Mouse (Mus musculus): ENCODE results near the gene Aptx.

Aptx gene

DNA sequence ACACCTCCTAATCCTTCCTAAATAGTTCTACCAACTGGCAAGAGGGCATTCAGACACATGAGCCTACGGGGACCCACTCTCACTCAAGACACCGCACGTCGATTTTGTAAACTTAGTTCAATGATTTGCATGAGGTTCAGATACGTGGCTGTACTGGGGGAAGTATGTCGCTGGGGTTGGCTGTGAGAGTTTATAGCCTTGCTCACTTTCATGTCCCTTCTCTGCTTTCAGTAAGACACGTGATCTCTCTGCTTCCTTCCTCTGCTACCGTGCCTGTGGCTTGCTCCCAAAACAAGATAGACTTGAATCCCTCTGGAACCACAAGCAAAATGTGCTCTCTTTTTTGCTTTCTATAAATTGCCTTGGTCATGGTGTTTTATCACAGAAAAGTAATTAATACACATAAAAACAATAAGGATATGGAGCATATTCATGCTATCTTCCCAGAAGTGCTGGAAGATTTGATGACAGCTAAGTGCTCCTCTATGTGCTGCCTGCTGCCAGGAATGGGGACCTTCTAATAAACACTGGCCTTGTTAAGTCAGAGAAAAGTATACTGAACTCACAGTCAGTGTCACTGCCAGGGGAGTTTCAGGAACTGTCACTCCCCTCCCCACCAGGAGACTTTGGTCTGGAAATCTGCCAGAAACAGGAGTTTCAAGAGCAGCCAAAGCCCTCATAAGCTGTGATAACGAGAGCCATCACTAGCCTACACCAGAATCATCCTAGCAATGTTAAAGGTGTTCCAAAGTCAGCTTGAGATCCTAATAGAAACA, 36.6 kb downstream of the Aptx start:
- DNase-seq (ENCODE audit: low read depth, low spot score), result no peak

DNA sequence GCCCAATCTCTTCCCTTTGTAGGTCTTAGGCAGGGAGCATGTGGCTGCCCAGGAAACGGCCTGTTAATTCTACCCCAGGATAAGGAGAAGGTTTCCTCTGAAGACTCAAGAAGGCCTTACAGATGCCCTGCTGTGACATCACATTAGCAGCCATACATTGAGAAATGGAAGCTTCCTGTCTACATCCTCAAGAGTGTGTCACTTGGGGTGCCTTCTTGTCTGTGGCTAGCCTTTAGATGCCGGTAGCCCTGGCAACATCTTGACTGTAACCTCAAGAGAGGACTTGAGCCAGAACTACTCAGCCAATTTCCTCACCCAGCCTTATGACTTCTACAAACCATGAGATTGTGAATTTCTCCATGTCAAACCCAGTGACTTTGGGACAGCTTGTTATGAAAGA, 51.9 kb downstream of the Aptx start:
- no peak for DNase-seq (ENCODE audit: low read depth, low spot score)

DNA sequence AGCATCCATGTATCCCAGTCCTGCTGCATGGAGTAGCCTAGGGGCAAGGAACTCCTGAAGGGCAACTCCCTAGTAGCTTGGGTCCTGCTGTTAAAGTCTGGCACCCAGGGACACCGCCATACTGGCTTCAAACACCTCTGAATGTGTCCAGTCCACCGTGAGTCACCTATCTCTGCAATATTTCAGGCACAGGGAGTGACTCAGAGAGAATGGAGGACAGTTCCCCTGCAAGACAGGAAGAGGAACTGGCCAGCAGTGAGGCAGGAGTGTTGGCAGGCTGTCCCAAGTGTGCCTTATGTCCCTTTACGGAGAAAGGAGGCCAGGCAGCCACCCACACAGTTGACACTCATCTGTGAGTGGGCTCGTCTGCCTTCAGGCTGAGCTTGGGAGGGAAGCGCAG, 53.9 kb downstream of the Aptx start:
- DNase-seq (ENCODE audit: low read depth, low spot score), result no peak

DNA sequence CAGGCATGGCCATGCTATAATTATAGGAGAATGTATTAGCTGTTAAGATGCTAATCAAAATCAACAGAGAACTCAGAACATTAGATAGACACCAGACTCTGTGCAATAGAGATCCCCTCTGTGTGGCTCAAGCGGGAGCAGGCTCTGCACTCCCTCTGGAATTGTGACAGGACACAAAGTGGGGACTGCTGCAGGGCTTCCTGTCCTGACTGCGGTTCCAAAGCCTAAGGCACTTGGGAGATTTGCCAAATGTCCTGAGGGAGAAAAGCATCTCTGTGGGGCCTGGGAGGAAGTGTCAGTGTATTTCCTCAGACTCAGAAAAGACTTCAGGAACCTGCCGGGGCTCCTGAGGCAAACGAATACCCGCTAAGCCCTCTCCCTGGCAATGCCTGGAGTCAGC, 59.4 kb downstream of the Aptx start:
- peak; percentile 0 for DNase-seq (ENCODE audit: low read depth, low spot score)

DNA sequence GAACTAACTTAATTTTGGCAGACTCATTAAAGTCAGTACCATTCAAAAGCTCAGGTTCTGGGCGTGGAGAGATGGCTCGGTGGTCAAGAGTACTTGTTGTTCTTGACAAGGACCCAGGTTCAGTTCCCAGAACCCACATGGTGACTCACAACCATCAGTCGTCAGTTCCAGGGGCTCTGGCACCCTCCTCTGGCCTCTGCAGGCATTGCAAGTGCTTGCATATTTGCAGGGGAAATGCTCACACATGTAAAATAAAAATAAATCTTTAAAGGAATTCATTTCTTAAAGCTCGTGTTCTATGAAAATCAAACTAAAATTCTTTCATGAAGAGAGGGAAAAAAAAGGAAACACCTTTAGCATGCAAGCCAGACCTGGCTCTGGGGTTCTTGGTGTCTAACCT, 62.0 kb downstream of the Aptx start:
- no peak for DNase-seq (ENCODE audit: low read depth, low spot score)
